Mouse (Mus musculus): ENCODE results near the gene Orai1. TPM values are rescaled to one million over a fixed set of nuclear protein-coding genes. Genes with fewer than 3 reads are reported as not detected.

Gene Orai1
- polyA plus RNA-seq, 1 experiment from 2014 or later = 19.3 TPM

DNA sequence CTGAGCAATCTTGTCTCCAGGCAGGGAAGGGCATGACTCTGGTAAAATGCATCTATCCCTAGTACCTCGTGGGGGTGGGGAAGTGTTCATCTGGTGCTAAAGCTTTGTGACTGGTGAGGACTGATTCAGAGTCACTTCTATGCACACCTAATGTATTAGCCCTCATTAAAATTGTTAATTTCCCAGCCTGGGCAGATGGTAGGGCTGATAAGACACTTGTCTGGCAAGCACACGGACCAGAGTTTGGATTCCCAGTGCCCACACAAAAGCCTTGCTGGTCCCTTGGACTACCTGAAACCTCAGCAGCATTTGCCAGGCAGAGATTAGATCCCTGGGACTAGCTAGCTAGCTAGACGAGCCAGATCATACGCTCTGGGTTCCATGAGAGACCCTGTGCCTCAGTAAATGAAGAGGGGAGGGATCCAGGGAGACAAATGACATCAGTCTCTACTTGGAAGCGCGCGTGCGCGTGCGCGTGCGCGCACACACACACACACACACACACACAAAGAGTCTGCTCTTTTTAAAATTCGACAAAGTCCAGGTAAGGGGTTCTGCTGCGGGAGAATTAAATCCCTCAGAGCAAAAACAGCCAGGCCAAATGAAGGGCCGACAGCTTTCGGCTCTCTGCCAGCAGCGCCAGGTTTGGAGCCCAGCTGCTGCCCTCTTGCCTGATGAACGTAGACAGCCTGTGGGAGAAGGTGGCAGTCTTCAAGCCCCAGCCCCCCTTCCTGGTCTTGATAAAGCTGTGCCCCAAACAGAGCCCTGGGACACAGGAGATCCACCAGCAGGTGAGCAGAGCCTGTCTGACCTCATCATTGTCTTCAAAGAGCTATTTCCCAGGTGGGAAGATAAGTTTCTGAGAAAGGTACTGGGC lies 8.9 kb upstream of the Orai1 start:
- no peak for ATAC-seq
- Histone ChIP-seq H3K36me3 (no peaks in the 10 kb centered on the region), H3K4me3 (replicated peaks) (no peak overlapping the region), H3K9ac (no peak overlapping the region), H3K27ac (no peak overlapping the region), H3K27me3 (replicated peaks) (no peaks in the 10 kb centered on the region), H3K4me1 (replicated peaks) (no peaks in the 10 kb centered on the region), H3K9me3 (no peaks in the 10 kb centered on the region), H3K4me2 (replicated peaks) (peak overlapping the region; percentile 9; the same call in 1 of the 2 replicates)
- WGBS = 48% methylated on average over 19 of the region's 19 CpGs

GRCm38 (mm10) chr5:123008877-123009493 lies 5.9 kb upstream of the Orai1 start:
- H3K4me3 ChIP-seq (replicated peaks) = no peak overlapping the region
- no peaks in the 10 kb centered on the region for H3K27me3 ChIP-seq (replicated peaks)
- H3K9me3 ChIP-seq = no peaks in the 10 kb centered on the region
- H3K4me1 ChIP-seq (replicated peaks) = no peaks in the 10 kb centered on the region; the same call in 1 of the 2 replicates
- WGBS = 62% methylated on average over 7 of the region's 7 CpGs
- no peak overlapping the region for H3K27ac ChIP-seq
- no peaks in the 10 kb centered on the region for H3K36me3 ChIP-seq
- no peak overlapping the region for H3K4me2 ChIP-seq (replicated peaks)
- H3K9ac ChIP-seq = no peak overlapping the region
- no peak for ATAC-seq

DNA sequence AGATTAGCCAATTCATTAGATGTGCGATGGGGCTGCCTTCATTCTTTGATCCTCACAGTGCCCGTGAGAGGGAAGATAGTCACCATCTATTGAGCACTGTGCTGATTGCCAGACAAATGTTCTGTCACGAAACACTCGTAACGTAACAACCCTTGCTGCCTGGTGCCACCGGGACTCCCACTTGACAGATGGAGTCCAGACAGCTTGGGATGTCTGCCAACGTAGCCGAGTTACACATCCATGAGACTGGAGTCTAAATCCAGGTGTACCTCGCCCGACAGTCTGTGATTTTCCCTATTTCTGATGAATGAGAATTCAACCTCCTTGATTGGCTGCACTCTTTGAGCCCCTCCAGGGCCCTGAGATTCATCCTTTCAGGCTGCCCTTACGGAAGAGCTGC lies 5.0 kb upstream of the Orai1 start:
- no peak overlapping the region for H3K9ac ChIP-seq
- no peak for ATAC-seq
- H3K27ac ChIP-seq = no peak overlapping the region
- H3K4me1 ChIP-seq (replicated peaks) = peaks cover 4% of the 10 kb centered on the region
- H3K27me3 ChIP-seq (replicated peaks) = no peaks in the 10 kb centered on the region
- no peak overlapping the region for H3K4me3 ChIP-seq (replicated peaks)
- 59% methylated on average over 11 of the region's 11 CpGs for WGBS
- no peaks in the 10 kb centered on the region for H3K36me3 ChIP-seq
- no peaks in the 10 kb centered on the region for H3K9me3 ChIP-seq
- H3K4me2 ChIP-seq (replicated peaks) = no peak overlapping the region

DNA sequence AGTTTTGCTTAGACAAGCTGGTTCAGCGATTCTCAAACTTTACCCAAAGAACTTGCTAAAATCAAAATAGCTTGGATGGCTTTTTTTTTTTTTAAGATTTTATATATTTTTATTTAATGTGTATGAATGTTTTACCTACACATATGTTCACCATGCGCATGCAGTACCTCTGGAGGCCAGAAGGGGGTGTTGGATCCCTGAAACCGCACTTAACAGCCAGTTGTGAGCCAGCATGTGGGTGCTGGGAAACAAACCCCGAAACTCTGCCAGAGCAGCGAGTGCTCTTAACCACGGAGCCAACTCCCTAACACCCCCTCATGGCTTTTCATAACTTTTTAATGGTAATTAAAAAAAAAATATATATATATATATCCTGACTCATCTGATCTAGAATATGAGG lies 4.1 kb upstream of the Orai1 start:
- Histone ChIP-seq H3K36me3 (no peaks in the 10 kb centered on the region), H3K4me3 (replicated peaks) (no peak overlapping the region), H3K9me3 (no peaks in the 10 kb centered on the region), H3K27ac (no peak overlapping the region), H3K9ac (no peak overlapping the region), H3K4me2 (replicated peaks) (no peak overlapping the region), H3K4me1 (replicated peaks) (peaks cover 6% of the 10 kb centered on the region), H3K27me3 (replicated peaks) (no peaks in the 10 kb centered on the region)
- ATAC-seq = no peak
- WGBS = 93% methylated on average over 6 of the region's 6 CpGs

DNA sequence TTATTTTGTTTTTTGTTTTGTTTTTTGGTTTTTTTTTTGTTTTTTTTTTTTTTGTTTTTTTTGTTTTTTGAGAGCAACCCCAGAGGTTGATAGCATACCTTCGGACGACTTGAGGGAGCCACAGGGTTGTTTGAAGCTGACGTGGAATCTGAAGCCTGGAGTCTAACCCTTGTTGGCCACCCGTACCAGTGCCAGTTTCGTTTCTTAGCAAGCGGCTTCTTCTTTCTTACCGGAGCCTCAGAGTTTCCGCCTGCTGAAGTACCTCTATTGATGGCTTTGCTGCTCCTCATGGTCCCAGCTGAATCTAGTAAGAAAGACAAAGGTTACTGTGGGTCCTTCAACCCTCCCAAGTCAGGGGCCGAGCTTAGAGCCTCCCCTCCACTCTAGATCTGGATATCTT lies 3.2 kb upstream of the Orai1 start:
- Histone ChIP-seq H3K4me2 (replicated peaks) (no peak overlapping the region), H3K9ac (no peak overlapping the region), H3K27me3 (replicated peaks) (no peaks in the 10 kb centered on the region), H3K4me3 (replicated peaks) (no peak overlapping the region), H3K9me3 (no peaks in the 10 kb centered on the region), H3K27ac (no peak overlapping the region), H3K4me1 (replicated peaks) (peaks cover 12% of the 10 kb centered on the region), H3K36me3 (no peaks in the 10 kb centered on the region)
- whole genome bisulfite sequencing = 94% methylated on average over 9 of the region's 9 CpGs
- ATAC-seq = no peak

DNA sequence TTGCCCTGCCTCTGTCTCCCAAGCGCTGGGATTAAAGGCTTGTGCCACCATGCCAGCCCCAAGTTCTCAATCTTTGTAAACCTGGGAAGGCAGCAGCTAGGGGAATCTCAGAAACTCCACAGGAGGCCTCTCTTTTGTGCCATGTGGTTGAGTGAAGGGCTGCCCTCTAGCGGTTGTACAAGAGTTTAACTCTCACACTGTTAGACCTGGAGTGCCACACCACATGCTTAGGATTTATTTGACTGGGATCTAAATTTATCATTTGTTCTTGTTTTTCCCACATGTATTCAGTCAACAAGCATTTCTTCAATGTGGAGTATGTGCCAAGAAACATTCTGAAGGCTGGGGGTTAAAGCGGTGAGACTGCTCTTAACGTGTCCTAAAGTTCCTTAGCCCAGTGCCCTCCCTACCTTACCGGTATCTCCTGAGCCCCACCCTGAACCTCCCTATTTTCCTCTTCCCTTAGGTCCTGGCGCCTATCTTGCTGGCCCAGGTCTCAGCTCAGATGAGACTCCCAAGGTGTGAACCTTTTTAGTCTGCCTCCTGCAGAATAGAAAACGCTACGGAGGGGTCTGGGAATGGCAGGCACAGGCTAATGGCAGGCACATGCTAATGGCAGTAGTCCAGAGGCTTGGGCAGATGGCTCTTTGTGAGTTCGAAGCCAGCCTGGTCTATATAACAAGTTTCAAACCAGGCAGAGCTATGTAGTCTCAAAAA lies 1.1 kb upstream of the Orai1 start:
- WGBS = 61% methylated on average over 9 of the region's 9 CpGs
- Histone ChIP-seq H3K9ac (no peak overlapping the region), H3K9me3 (no peaks in the 10 kb centered on the region), H3K27me3 (replicated peaks) (no peaks in the 10 kb centered on the region), H3K4me1 (replicated peaks) (peaks cover 19% of the 10 kb centered on the region), H3K27ac (0 out of 2 replicates have a peak overlapping the region, but pooled peaks have one; percentile 44), H3K36me3 (no peaks in the 10 kb centered on the region), H3K4me2 (replicated peaks) (no peak overlapping the region), H3K4me3 (replicated peaks) (no peak overlapping the region)
- no peak for ATAC-seq

- H3K27ac ChIP-seq = peak overlapping the region; percentile 95
- WGBS = 14% methylated on average over 8 of the region's 8 CpGs
- peak overlapping the region; percentile 72 for H3K4me3 ChIP-seq (replicated peaks)
- H3K4me1 ChIP-seq (replicated peaks) = peaks cover 28% of the 10 kb centered on the region
- ATAC-seq = no peak
- H3K9me3 ChIP-seq = no peaks in the 10 kb centered on the region
- H3K36me3 ChIP-seq = no peaks in the 10 kb centered on the region
- H3K4me2 ChIP-seq (replicated peaks) = peak overlapping the region; percentile 74
- H3K9ac ChIP-seq = peak overlapping the region; percentile 78
- H3K27me3 ChIP-seq (replicated peaks) = no peaks in the 10 kb centered on the region
Measured at GRCm38 (mm10) chr5:123015915-123016314, 1.0 kb downstream of the Orai1 start.

GRCm38 (mm10) chr5:123017504-123017903 lies 2.6 kb downstream of the Orai1 start:
- Histone ChIP-seq H3K4me1 (replicated peaks) (peaks cover 28% of the 10 kb centered on the region), H3K27ac (no peak overlapping the region), H3K27me3 (replicated peaks) (no peaks in the 10 kb centered on the region), H3K4me3 (replicated peaks) (no peak overlapping the region), H3K9ac (no peak overlapping the region), H3K36me3 (no peaks in the 10 kb centered on the region), H3K4me2 (replicated peaks) (no peak overlapping the region), H3K9me3 (no peaks in the 10 kb centered on the region)
- 70% methylated on average over 4 of the region's 4 CpGs for WGBS
- ATAC-seq = no peak

DNA sequence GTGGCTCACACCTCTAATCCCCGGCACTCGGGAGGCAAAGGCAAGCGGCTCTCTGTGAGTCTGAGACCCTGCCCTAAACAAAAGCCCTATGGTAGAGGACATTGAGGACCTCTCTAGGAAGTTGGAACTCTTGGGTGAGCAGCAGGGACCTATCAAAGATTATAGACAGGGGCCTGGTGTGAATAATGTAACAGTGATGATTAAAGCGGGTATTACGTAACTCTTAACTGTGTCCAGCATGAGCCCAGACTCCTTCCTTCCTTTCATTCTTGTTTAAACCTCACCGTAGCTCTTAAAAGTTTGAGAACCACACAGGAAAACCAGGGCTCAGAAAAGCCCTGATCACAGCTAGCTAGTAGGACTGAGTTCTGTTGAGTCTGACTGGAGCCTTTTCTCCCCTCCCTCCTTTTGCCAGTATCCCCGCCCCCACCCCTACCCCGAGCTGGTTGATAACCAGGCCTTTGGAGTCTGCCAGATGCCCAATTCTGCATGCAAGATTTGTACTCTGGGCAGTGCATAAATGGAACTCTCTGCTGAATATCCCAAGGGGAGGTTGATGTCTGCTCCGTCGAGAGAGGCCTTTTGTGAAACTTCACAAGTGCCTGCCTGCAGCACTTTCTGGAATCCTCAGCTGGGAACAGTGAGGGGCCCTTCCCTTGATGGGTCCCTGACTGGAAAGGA lies 4.6 kb downstream of the Orai1 start:
- ATAC-seq = no peak
- H3K27ac ChIP-seq = 0 out of 2 replicates have a peak overlapping the region, but pooled peaks have one; percentile 3
- no peaks in the 10 kb centered on the region for H3K36me3 ChIP-seq
- H3K4me1 ChIP-seq (replicated peaks) = peaks cover 26% of the 10 kb centered on the region
- H3K9ac ChIP-seq = no peak overlapping the region
- no peak overlapping the region for H3K4me2 ChIP-seq (replicated peaks)
- H3K27me3 ChIP-seq (replicated peaks) = no peaks in the 10 kb centered on the region
- H3K4me3 ChIP-seq (replicated peaks) = no peak overlapping the region
- 58% methylated on average over 10 of the region's 10 CpGs for WGBS
- no peaks in the 10 kb centered on the region for H3K9me3 ChIP-seq

GRCm38 (mm10) chr5:123020426-123020825 lies 5.6 kb downstream of the Orai1 start:
- Histone ChIP-seq H3K9ac (no peak overlapping the region), H3K4me3 (replicated peaks) (no peak overlapping the region), H3K9me3 (no peaks in the 10 kb centered on the region), H3K4me2 (replicated peaks) (no peak overlapping the region), H3K27me3 (replicated peaks) (no peaks in the 10 kb centered on the region), H3K27ac (no peak overlapping the region), H3K4me1 (replicated peaks) (peaks cover 25% of the 10 kb centered on the region), H3K36me3 (no peaks in the 10 kb centered on the region)
- 91% methylated on average over 5 of the region's 5 CpGs for WGBS
- no peak for ATAC-seq

- ATAC-seq = no peak
- H3K36me3 ChIP-seq = no peaks in the 10 kb centered on the region
- no peaks in the 10 kb centered on the region for H3K9me3 ChIP-seq
- H3K4me3 ChIP-seq (replicated peaks) = no peak overlapping the region
- peaks cover 17% of the 10 kb centered on the region; the same call in 1 of the 2 replicates for H3K4me1 ChIP-seq (replicated peaks)
- H3K27me3 ChIP-seq (replicated peaks) = no peaks in the 10 kb centered on the region
- no peak overlapping the region for H3K27ac ChIP-seq
- no peak overlapping the region for H3K9ac ChIP-seq
- no peak overlapping the region for H3K4me2 ChIP-seq (replicated peaks)
- WGBS = 83% methylated on average over 7 of the region's 7 CpGs
Measured at GRCm38 (mm10) chr5:123021438-123021837, 6.6 kb downstream of the Orai1 start.

DNA sequence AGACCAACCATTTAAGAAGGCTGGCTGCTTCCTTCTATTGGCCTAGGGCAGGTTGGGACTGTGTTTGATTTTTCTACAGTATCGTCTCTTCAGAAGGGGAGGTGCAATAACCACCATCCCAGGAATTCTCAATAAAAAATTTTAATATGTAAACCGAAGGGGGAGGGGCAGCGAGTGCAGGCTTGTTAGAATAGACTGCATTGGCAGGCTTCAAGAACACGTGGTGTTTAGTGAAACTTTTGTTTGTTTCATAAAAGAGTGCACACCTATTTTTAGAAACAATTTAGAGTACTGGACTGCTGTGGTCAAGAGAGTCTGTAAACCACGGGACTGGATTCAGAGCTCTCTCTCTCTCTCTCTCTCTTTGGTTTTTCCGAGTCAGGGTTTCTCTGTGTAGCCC lies 8.2 kb downstream of the Orai1 start:
- Histone ChIP-seq H3K4me3 (replicated peaks) (no peak overlapping the region), H3K9me3 (no peaks in the 10 kb centered on the region), H3K27me3 (replicated peaks) (no peaks in the 10 kb centered on the region), H3K36me3 (no peaks in the 10 kb centered on the region), H3K9ac (no peak overlapping the region), H3K4me1 (replicated peaks) (peaks cover 19% of the 10 kb centered on the region), H3K27ac (no peak overlapping the region), H3K4me2 (replicated peaks) (no peak overlapping the region)
- no peak for ATAC-seq
- 69% methylated on average over 6 of the region's 6 CpGs for WGBS

Measured in intestine, embryonic 15.5 days (tissue).